Mouse (Mus musculus) limb, embryonic 10.5 days (tissue): Measurements from ENCODE around the gene Gm13723. TPM values are rescaled to one million over a fixed set of nuclear protein-coding genes. Genes with fewer than 3 reads are reported as not detected.

ENCODE experiments used
- DNase-seq: peaks from one replicate; pipeline ENCODE4 v3.0.0-alpha.2; 2017; ENCODE audit warnings: low spot score
- H3K27ac ChIP-seq: fragments of 300-500 bp; sonication (generic); 2 replicates; pipeline ENCODE4 v1.5.1; 2016; ENCODE audit warnings: mild to moderate bottlenecking
- H3K27me3 ChIP-seq: fragments of 300-500 bp; sonication (generic); 2 replicates; pipeline ENCODE4 v1.6.1; 2016; ENCODE audit warnings: low read depth, mild to moderate bottlenecking; ENCODE audit not compliant: poor library complexity, severe bottlenecking
- H3K36me3 ChIP-seq: fragments of 300-500 bp; sonication (generic); 2 replicates; pipeline ENCODE4 v1.6.1; 2016; ENCODE audit warnings: mild to moderate bottlenecking, moderate library complexity
- H3K4me1 ChIP-seq: fragments of 300-500 bp; sonication (generic); 2 replicates; pipeline ENCODE4 v1.6.1; 2016
- H3K4me3 ChIP-seq: fragments of 300-500 bp; sonication (generic); 2 replicates; pipeline ENCODE4 v1.5.1; 2016; ENCODE audit warnings: mild to moderate bottlenecking, moderate library complexity
- H3K9me3 ChIP-seq: fragments of 300-500 bp; sonication (generic); replicated peaks from 2 replicates; pipeline ENCODE4 v1.6.1; 2016; ENCODE audit warnings: mild to moderate bottlenecking
- WGBS: fragments of 180-500 bp; shearing (Covaris S2); methylation state at CpG from one replicate; pipeline ENCODE4 v1.1.7; 2016; 5-methylcytosine and 5-hydroxymethylcytosine counted together
- polyA plus RNA-seq: library from polyadenylated mRNA; unstranded; fragments of >200 nt; fragmentation: Nextera tagmentation; extraction: Ambion mirVana; gene quantifications from 2 replicates; pipeline ENCODE4 v1.2.1, GENCODE M21; 2016

The Gm13723 gene
- polyA plus RNA-seq = not detected in 2 replicates

- Histone ChIP-seq H3K36me3 (no peaks in the 10 kb centered on the region), H3K27ac (no peak within 1 kb of the TSS), H3K4me3 (no peak within 1 kb of the TSS), H3K4me1 (no peaks in the 10 kb centered on the region), H3K9me3 (no peaks in the 10 kb centered on the region), H3K27me3 (no peaks in the 10 kb centered on the region)
- WGBS = 80% methylated on average over 1 of the region's 1 CpGs
- DNase-seq = no peak
These were observed at the start of gene Gm13723 for GRCm38 (mm10) chr2:86874702-86875101. TSS of gene Gm13723 (minus strand) at chr2:86874802.

- no peak overlapping the region for H3K27ac ChIP-seq
- no peaks in the 10 kb centered on the region for H3K4me1 ChIP-seq
- no peaks in the 10 kb centered on the region for H3K27me3 ChIP-seq
- no peaks in the 10 kb centered on the region for H3K9me3 ChIP-seq
- WGBS = 89% methylated on average over 2 of the region's 2 CpGs
- H3K36me3 ChIP-seq = no peaks in the 10 kb centered on the region
- DNase-seq = no peak
- H3K4me3 ChIP-seq = no peak overlapping the region
These were observed 31.0 kb upstream of the Gm13723 start for GRCm38 (mm10) chr2:86905647-86906046.

- no peaks in the 10 kb centered on the region for H3K9me3 ChIP-seq
- no peak for DNase-seq
- no peak within 1 kb of the TSS for H3K27ac ChIP-seq
- 93% methylated on average over 1 of the region's 1 CpGs for WGBS
- no peak within 1 kb of the TSS for H3K4me3 ChIP-seq
- H3K4me1 ChIP-seq = no peaks in the 10 kb centered on the region
- H3K36me3 ChIP-seq = no peaks in the 10 kb centered on the region
- H3K27me3 ChIP-seq = no peaks in the 10 kb centered on the region
These were observed 17.5 kb upstream of the Gm13723 start, which contains the start of gene Olfr1097 for GRCm38 (mm10) chr2:86892116-86892515. TSS of gene Olfr1097 (minus strand) at chr2:86892216.

- no peak for DNase-seq
- H3K4me3 ChIP-seq = no peak within 1 kb of the TSS
- H3K27ac ChIP-seq = no peak within 1 kb of the TSS
- H3K27me3 ChIP-seq = no peaks in the 10 kb centered on the region
- 90% methylated on average over 3 of the region's 3 CpGs for WGBS
- no peaks in the 10 kb centered on the region for H3K9me3 ChIP-seq
- H3K36me3 ChIP-seq = no peaks in the 10 kb centered on the region
- no peaks in the 10 kb centered on the region for H3K4me1 ChIP-seq
These were observed 23.0 kb downstream of the Gm13723 start, which contains the start of gene Olfr1095 for GRCm38 (mm10) chr2:86851596-86851995. TSS of gene Olfr1095 (minus strand) at chr2:86851696.

DNA sequence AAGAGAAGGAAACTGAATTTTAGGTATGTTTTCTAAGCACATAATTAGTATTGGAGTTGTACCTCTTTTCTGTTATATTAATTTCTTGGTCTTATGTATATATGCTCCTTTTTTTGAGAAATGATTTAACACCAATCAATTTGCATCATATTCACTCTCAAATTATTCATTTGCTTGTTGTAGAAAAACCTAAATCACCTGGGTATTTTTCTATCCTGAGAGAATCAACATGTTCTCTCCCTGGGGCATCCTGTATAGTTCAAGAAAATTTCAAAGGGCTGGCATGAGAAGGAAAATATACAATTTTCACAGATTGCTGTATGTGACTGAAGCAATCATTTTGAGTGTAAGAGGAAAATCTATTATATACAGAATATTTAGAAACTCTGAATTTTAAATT, 50.2 kb downstream of the Gm13723 start, which contains the start of gene Olfr1094:
Olfr1094 (plus strand) TSS at position 301 of the 400 bp plus-strand sequence.
- H3K27ac ChIP-seq = no peak within 1 kb of the TSS
- no peaks in the 10 kb centered on the region for H3K36me3 ChIP-seq
- no peaks in the 10 kb centered on the region for H3K4me1 ChIP-seq
- no peaks in the 10 kb centered on the region for H3K27me3 ChIP-seq
- no peak for DNase-seq
- no peaks in the 10 kb centered on the region for H3K9me3 ChIP-seq
- H3K4me3 ChIP-seq = no peak within 1 kb of the TSS

Other genes with a start within 250 kb of the Gm13723 start
- not detected in 2 replicates for gene Olfr1084, start 235.1 kb downstream of the Gm13723 start, polyA plus RNA-seq
- gene Olfr1085, start 212.8 kb downstream of the Gm13723 start, polyA plus RNA-seq = not detected in 2 replicates
- not detected in 2 replicates for gene Olfr1086, start 194.7 kb downstream of the Gm13723 start, polyA plus RNA-seq
- gene Olfr1087, start 176.4 kb downstream of the Gm13723 start, polyA plus RNA-seq = not detected in 2 replicates
- gene Olfr1089, start 141.1 kb downstream of the Gm13723 start, polyA plus RNA-seq = not detected in 2 replicates
- gene Olfr1090, start 115.8 kb downstream of the Gm13723 start, polyA plus RNA-seq = not detected in 2 replicates
- not detected in 2 replicates for gene Olfr1093, start 92.3 kb downstream of the Gm13723 start, polyA plus RNA-seq
- not detected in 2 replicates for gene Olfr141, start 64.8 kb downstream of the Gm13723 start, polyA plus RNA-seq
- gene Olfr1094, start 50.1 kb downstream of the Gm13723 start, polyA plus RNA-seq = not detected in 2 replicates
- gene Olfr1095, start 23.1 kb downstream of the Gm13723 start, polyA plus RNA-seq = not detected in 2 replicates
- not detected in 2 replicates for gene Olfr1097, start 17.4 kb upstream of the Gm13723 start, polyA plus RNA-seq
- gene Olfr1098, start 49.7 kb upstream of the Gm13723 start, polyA plus RNA-seq = not detected in 2 replicates
- gene Olfr1099, start 85.9 kb upstream of the Gm13723 start, polyA plus RNA-seq = not detected in 2 replicates
- not detected in 2 replicates for gene Olfr1100, start 105.2 kb upstream of the Gm13723 start, polyA plus RNA-seq
- not detected in 2 replicates for gene Olfr1101, start 116.4 kb upstream of the Gm13723 start, polyA plus RNA-seq
- gene Olfr1102, start 123.6 kb upstream of the Gm13723 start, polyA plus RNA-seq = not detected in 2 replicates
- gene Olfr1104, start 152.3 kb upstream of the Gm13723 start, polyA plus RNA-seq = not detected in 2 replicates
- not detected in 2 replicates for gene Olfr1105, start 161.7 kb upstream of the Gm13723 start, polyA plus RNA-seq
- not detected in 2 replicates for gene Olfr1106, start 177.5 kb upstream of the Gm13723 start, polyA plus RNA-seq
- not detected in 2 replicates for gene Olfr1107, start 201.0 kb upstream of the Gm13723 start, polyA plus RNA-seq
- gene Olfr1109, start 221.2 kb upstream of the Gm13723 start, polyA plus RNA-seq = not detected in 2 replicates
- gene Olfr259, start 239.8 kb upstream of the Gm13723 start, polyA plus RNA-seq = not detected in 2 replicates